Mouse (Mus musculus) megakaryocyte-erythroid progenitor cell, adult 5-6 weeks (primary cell): Measurements from ENCODE around the gene Erlin1. TPM values are rescaled to one million over a fixed set of nuclear protein-coding genes. Genes with fewer than 3 reads are reported as not detected.

Experiments used
- ATAC-seq: replicated peaks from 2 replicates; pipeline ENCODE4 v1.8.0; 2016; ENCODE audit warnings: mild to moderate bottlenecking, inconsistent platforms; ENCODE audit not compliant: severe bottlenecking, poor library complexity, low FRiP score, low TSS enrichment
- total RNA-seq, 2 experiments: library from RNA; stranded (forward) in 1 of 2; stranded (reverse) in 1 of 2; fragments of 200-1000, 215-1000 nt in 1 of 2; fragments of >200 nt in 1 of 2; fragmentation: Nextera tagmentation in 1 of 2; gene quantifications; 2 replicates each; pipeline ENCODE4 v1.2.3; 2014 to 2017

Gene Erlin1
- total RNA-seq, 2 experiments from 2014 or later: 19.3 to 27.8 TPM

DNA sequence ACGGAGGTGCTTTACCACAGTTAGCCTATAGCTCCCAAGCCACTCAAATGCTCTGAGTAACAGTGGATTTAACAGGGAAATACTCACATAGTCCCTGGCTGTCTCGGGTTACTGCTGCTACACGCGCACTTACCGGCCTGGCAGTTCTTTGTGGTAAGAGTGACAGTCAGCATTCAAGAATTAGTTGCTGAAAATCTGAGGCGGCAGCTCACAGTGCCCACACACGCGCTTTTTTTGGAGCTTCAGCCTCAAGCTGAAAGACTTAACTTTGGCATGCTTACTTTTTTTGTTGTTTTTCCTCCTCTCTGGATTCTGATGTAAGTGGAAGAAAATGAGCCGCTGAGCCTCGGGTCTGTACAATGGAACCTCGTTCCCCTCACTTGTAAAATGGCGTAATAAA lies 62.4 kb downstream of the Erlin1 start:
- ATAC-seq: no peak

DNA sequence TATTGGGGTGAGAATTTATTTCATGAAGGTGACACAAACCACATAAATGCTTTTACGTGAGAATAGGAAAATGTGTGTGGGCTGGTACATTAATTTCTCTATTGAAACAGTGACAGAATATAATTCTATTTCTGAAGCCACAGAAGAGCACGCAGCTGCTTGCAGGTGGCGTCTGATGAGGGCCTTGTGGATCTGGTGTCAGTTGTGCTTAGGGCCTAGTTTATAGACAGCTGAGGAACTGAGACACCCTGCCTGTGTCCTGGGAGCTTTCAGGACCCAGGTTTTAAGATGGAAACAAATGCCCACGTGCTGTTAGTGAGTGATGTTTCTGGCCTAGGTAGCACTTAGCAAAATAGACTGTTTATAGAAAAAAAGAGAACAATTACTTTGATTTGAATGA lies 64.6 kb downstream of the Erlin1 start:
- no peak for ATAC-seq

DNA sequence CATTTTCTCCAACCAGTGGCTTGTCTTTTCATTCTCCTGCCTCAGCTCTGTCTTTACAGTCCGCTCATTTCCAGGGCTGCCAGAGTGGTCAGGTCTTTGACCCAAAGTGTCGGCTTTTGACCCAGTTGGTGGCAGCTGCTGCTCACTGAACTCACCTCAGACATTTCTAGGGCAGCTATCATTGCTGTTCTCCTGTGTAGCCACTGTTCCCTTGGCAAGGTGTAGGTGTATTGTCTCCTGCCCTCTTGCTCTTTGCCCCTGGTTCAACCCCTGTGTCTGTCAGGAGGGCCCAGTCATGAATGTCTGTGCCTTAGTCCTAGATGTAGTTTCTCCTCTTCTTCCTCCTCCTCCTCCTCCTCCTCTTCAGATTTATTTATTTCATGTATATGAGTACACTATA lies 65.3 kb downstream of the Erlin1 start:
- ATAC-seq: no peak

DNA sequence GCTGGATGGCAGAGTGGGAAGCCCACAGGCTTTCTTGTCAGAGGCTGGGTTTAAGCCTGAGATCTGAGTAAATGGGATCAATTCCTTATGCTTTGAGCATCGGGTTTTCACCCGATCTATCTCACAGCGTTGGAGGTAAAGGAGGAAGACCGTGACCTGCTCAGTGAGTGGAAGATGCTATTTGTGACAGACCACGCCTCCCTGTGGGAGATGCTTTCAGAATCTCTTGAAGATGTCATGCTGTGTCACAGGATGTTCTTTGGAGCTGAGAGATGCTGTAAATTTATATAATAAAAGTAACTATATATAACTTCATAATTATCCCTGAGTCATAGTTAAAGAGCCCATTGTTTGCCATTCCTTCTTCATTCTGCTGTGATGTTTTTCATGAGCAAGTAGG lies 68.9 kb downstream of the Erlin1 start:
- ATAC-seq: no peak

DNA sequence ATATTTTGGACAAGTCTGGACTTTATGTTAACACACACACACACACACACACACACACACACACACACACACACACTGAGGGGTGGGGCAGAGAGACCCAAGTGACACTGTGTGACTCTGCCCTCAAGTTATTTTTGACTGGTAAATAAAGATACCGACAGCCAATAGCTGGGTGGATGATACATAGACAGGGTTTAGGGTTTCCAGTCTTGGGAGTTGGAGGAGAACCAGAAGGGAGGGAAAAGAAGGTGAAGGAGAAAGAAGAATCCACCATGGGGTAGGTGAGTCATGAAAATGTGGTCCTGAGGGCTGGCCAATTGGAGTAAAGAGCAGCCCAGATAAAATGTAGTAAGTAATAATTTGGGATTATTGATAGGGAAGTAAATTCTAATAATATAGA lies 69.5 kb downstream of the Erlin1 start:
- no peak for ATAC-seq

DNA sequence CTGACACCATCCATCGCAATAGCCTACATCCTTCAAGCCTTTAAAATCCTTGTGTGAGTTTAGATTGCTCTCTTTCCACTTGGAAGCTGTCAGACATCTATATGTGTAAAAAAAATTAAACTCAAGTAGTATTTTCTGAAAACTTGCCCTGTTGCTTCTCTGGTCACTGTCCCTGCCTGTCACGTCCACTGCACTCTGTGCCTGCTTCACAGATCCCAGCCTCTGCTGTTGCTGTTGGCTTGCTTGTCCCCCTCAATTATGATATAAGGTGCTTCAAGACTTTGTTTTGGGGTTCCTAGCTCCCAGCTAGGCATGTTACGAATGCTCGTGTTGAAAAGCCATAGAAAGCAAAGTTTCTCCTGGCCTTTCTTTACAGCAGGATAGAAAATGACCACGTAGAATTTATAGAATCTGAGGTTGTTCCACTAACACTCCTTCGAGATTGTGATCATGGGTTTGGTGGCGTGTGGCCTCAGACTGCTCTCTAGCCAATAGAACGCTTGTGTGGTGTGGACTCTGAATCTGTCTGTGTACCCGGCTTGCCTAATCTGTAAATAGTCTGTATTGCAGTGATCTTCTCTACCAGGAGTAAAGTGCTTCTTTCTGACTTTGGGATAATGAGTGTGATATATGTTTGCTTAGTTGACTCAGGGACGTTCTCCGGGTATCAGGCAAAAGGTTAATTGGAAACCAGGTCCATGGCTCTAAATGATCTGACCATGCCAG lies 70.6 kb downstream of the Erlin1 start:
- no peak for ATAC-seq

DNA sequence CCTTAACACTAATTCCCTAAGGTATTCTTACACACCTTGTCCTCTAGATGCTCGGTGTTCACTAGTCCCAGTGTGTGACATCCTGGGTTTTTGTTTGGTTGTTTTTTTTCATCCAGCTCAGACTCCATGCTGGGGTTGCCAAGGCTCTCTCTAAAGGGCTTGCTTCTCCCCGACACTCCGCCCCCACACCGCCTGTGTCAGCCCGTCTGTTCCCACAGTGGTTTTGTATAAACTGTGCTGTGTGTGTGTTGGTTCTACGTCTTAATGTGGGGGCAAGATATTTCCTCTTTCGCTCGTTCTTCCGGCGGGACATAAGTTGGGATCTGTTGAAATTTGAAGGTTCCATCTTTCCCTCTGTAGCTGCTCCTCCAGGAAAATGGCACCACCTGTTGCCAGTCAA lies 71.5 kb downstream of the Erlin1 start:
- no peak for ATAC-seq

DNA sequence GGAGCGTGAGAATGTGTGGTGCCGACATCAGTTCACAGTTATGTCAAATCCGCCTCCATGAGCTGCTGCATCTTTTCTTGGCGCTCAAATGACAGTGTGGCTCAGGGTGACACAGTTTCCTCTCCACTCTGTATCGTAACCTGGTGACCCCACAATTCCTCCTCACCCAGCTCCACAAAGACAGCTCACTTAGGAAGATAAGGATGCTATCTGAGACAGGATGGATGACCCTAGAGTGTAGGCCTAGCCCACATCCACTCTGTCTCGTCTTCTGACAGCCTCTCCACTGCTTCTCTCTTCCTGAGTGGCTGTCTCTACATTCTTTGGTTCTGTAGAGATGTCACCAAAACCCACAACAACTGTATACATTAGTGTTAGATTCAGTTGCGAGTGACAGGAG lies 74.2 kb downstream of the Erlin1 start:
- ATAC-seq: no peak

DNA sequence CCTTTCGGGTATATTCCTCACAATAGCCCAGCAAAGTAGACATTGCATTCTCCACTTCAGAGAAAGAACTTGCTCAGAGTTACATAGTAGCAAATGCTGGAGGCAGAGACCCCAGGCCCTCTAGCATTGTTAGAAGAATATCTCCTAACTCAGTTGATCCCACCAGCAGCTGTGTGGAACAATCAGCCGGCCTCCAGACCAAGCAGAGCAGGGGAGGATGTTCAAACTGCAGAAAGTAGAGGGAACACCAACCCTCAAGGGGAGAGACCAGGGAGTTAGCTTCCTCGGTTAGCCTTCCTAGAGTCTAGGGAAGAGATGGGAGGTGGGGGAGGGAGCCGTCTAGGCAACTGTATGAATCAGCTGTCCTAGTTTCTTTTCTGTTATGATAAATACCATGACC lies 77.1 kb downstream of the Erlin1 start:
- no peak for ATAC-seq

DNA sequence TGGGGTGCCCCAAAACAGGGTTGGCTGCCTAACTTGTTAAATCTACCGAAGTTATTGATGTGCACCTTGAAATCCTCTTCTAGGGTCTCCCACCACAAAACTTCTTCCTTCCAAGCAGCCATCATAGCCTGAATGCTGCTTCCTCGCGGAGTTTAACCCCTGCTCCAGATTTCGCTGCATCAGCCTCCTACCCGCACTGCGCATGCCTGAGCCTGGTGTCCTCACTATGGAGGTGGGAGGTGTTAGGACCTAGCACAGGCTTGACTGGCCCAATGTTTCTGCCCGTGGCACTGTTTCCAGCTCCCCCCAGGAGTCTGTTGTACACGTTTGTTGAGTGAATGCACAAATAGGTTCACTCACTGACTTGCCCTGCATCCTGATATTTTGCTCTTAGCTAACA lies 79.2 kb downstream of the Erlin1 start:
- ATAC-seq: no peak

DNA sequence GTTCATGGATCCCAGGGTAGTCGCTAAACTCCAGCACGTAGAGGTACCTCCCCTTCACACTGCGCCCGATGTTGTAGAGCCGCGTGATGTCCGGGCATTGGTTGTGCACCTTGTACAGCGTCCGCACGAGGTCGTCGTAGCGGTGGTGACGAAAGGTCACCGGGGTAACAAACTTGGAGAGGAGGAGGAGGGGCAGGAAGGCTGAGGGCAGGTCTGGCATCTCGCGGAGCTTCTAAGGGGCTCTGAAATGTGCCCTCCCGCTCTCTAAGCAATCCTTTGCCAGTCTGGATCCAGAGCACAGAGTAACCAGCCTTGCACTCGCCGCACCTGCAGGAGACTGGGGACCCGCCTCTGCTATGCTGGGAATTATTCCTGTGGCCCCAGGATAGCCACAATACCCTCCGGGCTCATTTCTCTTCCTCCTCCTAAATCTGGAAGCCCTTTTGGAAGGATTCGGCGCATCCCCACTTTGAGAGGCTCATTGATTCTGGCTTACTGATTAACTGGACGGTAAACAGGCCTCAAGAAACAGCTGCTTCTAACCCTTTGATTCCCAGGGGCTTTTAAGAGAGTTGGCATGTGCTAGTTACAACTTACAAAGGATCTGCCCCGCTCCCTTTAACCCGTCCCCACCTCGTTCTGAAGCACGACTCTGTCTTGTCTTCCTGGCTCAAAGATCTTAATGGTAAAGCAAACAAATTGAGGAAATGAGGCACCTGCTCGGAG lies 83.4 kb downstream of the Erlin1 start, which contains the start of gene Cpn1:
Gene Cpn1, minus strand, starts transcription at position 488 of the 726 bp plus-strand sequence.
- no peak for ATAC-seq

Other genes starting within 250 kb of the Erlin1 start
- gene Dnmbp, start 129.6 kb downstream of the Erlin1 start, total RNA-seq (2014; fragmentation: Nextera tagmentation): 2.1 and 5.0 TPM in 2 replicates
- 1.8 and 1.9 TPM in 2 replicates for gene Dnmbp, start 129.6 kb downstream of the Erlin1 start, total RNA-seq (2017)
- gene Cpn1, start 83.2 kb downstream of the Erlin1 start, total RNA-seq (2014; fragmentation: Nextera tagmentation): not detected in 2 replicates
- gene Cpn1, start 83.2 kb downstream of the Erlin1 start, total RNA-seq (2017): not detected in 2 replicates
- not detected in 2 replicates for gene Cyp2c23, start 40.6 kb downstream of the Erlin1 start, total RNA-seq (2014; fragmentation: Nextera tagmentation)
- gene Cyp2c23, start 40.6 kb downstream of the Erlin1 start, total RNA-seq (2017): not detected in 2 replicates
- gene Chuk, start 37.7 kb upstream of the Erlin1 start, total RNA-seq (2014; fragmentation: Nextera tagmentation): 51.8 and 62.3 TPM in 2 replicates
- 66.0 and 75.8 TPM in 2 replicates for gene Chuk, start 37.7 kb upstream of the Erlin1 start, total RNA-seq (2017)
- 52.6 and 56.0 TPM in 2 replicates for gene Cwf19l1, start 66.1 kb upstream of the Erlin1 start, total RNA-seq (2014; fragmentation: Nextera tagmentation)
- 37.2 and 68.7 TPM in 2 replicates for gene Cwf19l1, start 66.1 kb upstream of the Erlin1 start, total RNA-seq (2017)
- 65.5 and 75.1 TPM in 2 replicates for gene Bloc1s2, start 76.7 kb upstream of the Erlin1 start, total RNA-seq (2014; fragmentation: Nextera tagmentation)
- gene Bloc1s2, start 76.7 kb upstream of the Erlin1 start, total RNA-seq (2017): 33.0 and 53.6 TPM in 2 replicates
- gene Pkd2l1, start 122.7 kb upstream of the Erlin1 start, total RNA-seq (2014; fragmentation: Nextera tagmentation): 0.04 TPM in 1 of 2 replicates, not detected in the other
- not detected in 2 replicates for gene Pkd2l1, start 122.7 kb upstream of the Erlin1 start, total RNA-seq (2017)
- not detected in 2 replicates for gene Scd3, start 133.5 kb upstream of the Erlin1 start, total RNA-seq (2014; fragmentation: Nextera tagmentation)
- gene Scd3, start 133.5 kb upstream of the Erlin1 start, total RNA-seq (2017): not detected in 2 replicates
- 56.2 and 62.2 TPM in 2 replicates for gene Scd2, start 223.9 kb upstream of the Erlin1 start, total RNA-seq (2014; fragmentation: Nextera tagmentation)
- 71.9 and 90.7 TPM in 2 replicates for gene Scd2, start 223.9 kb upstream of the Erlin1 start, total RNA-seq (2017)